Mouse (Mus musculus) midbrain, embryonic 14.5 days (tissue): Measurements from ENCODE around the gene Lrp5. TPM values are rescaled to one million over a fixed set of nuclear protein-coding genes. Genes with fewer than 3 reads are reported as not detected.

Experiments used
- ATAC-seq: fragments of 200-750 bp; cut with Nextera tagmentation; 2 replicates; pipeline ENCODE4 v1.8.0; 2017; ENCODE audit warnings: moderate number of reproducible peaks, moderate library complexity; ENCODE audit not compliant: low FRiP score, low TSS enrichment
- DNase-seq: peaks from one replicate; pipeline ENCODE4 v3.0.0-alpha.2; 2015
- H3K27ac ChIP-seq: fragments of 300-500 bp; sonication (generic); replicated peaks from 2 replicates; pipeline ENCODE4 v1.5.1; 2014; ENCODE audit warnings: mild to moderate bottlenecking, low read depth, low read length, moderate library complexity
- H3K27me3 ChIP-seq: fragments of 300-500 bp; sonication (generic); 2 replicates; pipeline ENCODE4 v1.6.1; 2014; ENCODE audit warnings: low read length, control low read depth, mixed read lengths; ENCODE audit not compliant: control insufficient read depth, insufficient read depth
- H3K36me3 ChIP-seq: fragments of 300-500 bp; sonication (generic); 2 replicates; pipeline ENCODE4 v1.6.1; 2014; ENCODE audit warnings: low read length, control low read depth; ENCODE audit not compliant: control insufficient read depth, insufficient read depth
- H3K4me1 ChIP-seq: fragments of 300-500 bp; sonication (generic); 2 replicates; pipeline ENCODE4 v1.6.1; 2014; ENCODE audit warnings: mild to moderate bottlenecking, antibody characterized with exemption, low read length, control low read depth; ENCODE audit not compliant: control insufficient read depth, insufficient read depth
- H3K4me2 ChIP-seq: fragments of 300-500 bp; sonication (generic); 2 replicates; pipeline ENCODE4 v1.6.1; 2014; ENCODE audit warnings: mild to moderate bottlenecking, low read length, moderate library complexity
- H3K4me3 ChIP-seq: fragments of 300-500 bp; sonication (generic); replicated peaks from 2 replicates; pipeline ENCODE4 v1.5.1; 2014; ENCODE audit warnings: low read depth, low read length
- H3K9ac ChIP-seq: fragments of 300-500 bp; sonication (generic); replicated peaks from 2 replicates; pipeline ENCODE4 v1.6.1; 2014; ENCODE audit warnings: mild to moderate bottlenecking, low read length, moderate library complexity
- H3K9me3 ChIP-seq: fragments of 300-500 bp; sonication (generic); 2 replicates; pipeline ENCODE4 v1.6.1; 2016; ENCODE audit warnings: low read length, control low read depth, mixed read lengths; ENCODE audit not compliant: control insufficient read depth
- WGBS: fragments of 180-500 bp; shearing (Covaris S2); extraction: QIAGEN DNeasy Blood & Tissue Kit; methylation state at CpG from one replicate; pipeline ENCODE4 v1.1.7; 2014; 5-methylcytosine and 5-hydroxymethylcytosine counted together
- polyA plus RNA-seq: library from polyadenylated mRNA; unstranded; fragments of >200 nt; fragmentation: Nextera tagmentation; extraction: Ambion mirVana; gene quantifications from 2 replicates; pipeline ENCODE4 v1.2.1, GENCODE M21; 2014

Lrp5 gene
- polyA plus RNA-seq, 1 experiment from 2014 or later: 1.3 TPM

GRCm38 (mm10) chr19:3577265-3577910, 109.0 kb downstream of the Lrp5 start:
- H3K4me3 ChIP-seq: no peak overlapping the region
- no peaks in the 10 kb centered on the region for H3K27me3 ChIP-seq
- no peak overlapping the region for H3K4me2 ChIP-seq
- H3K4me1 ChIP-seq: peaks cover 19% of the 10 kb centered on the region
- DNase-seq: no peak
- H3K27ac ChIP-seq: no peak overlapping the region
- no peak for ATAC-seq
- H3K9ac ChIP-seq: no peak overlapping the region
- H3K36me3 ChIP-seq: no peaks in the 10 kb centered on the region
- WGBS: 91% methylated on average over 4 of the region's 4 CpGs
- no peaks in the 10 kb centered on the region for H3K9me3 ChIP-seq

GRCm38 (mm10) chr19:3576451-3577264, 109.7 kb downstream of the Lrp5 start:
- H3K9ac ChIP-seq: peak overlapping the region; percentile 36; the same call in 1 of the 2 replicates

GRCm38 (mm10) chr19:3575632-3576384, 110.6 kb downstream of the Lrp5 start, which contains the start of gene Ppp6r3:
TSS of gene Ppp6r3 (minus strand) at chr19:3575749.
- H3K4me3 ChIP-seq: peak within 1 kb of the TSS; percentile 99
- ATAC-seq (peak; percentile 97), DNase-seq (peak; percentile 100)
- peak within 1 kb of the TSS; percentile 96 for H3K27ac ChIP-seq
- peak within 1 kb of the TSS; percentile 82 for H3K9ac ChIP-seq
- peaks cover 19% of the 10 kb centered on the region for H3K4me1 ChIP-seq
- H3K36me3 ChIP-seq: no peaks in the 10 kb centered on the region
- no peaks in the 10 kb centered on the region for H3K27me3 ChIP-seq
- peak within 1 kb of the TSS; percentile 85 for H3K4me2 ChIP-seq
- under 1% methylated on average over 51 of the region's 51 CpGs for WGBS
- H3K9me3 ChIP-seq: no peaks in the 10 kb centered on the region

More at GRCm38 (mm10) chr19:3576451-3577264, 109.7 kb downstream of the Lrp5 start:
- 65% methylated on average over 5 of the region's 5 CpGs for WGBS
- H3K4me3 ChIP-seq: peak overlapping the region; percentile 99
- DNase-seq (peak; percentile 7), ATAC-seq (no peak; the same call in 1 of the 2 replicates)
- peaks cover 19% of the 10 kb centered on the region for H3K4me1 ChIP-seq
- H3K9me3 ChIP-seq: no peaks in the 10 kb centered on the region
- H3K4me2 ChIP-seq: peak overlapping the region; percentile 58
- H3K36me3 ChIP-seq: no peaks in the 10 kb centered on the region
- H3K27ac ChIP-seq: peak overlapping the region; percentile 96
- H3K27me3 ChIP-seq: no peaks in the 10 kb centered on the region

- peaks cover 19% of the 10 kb centered on the region for H3K4me1 ChIP-seq
- peak overlapping the region; percentile 96 for H3K27ac ChIP-seq
- peak overlapping the region; percentile 85 for H3K4me2 ChIP-seq
- H3K4me3 ChIP-seq: peak overlapping the region; percentile 99
- no peaks in the 10 kb centered on the region for H3K9me3 ChIP-seq
- ATAC-seq (peak; percentile 34), DNase-seq (no peak)
- WGBS: under 1% methylated on average over 50 of the region's 50 CpGs
- H3K36me3 ChIP-seq: no peaks in the 10 kb centered on the region
- H3K9ac ChIP-seq: peak overlapping the region; percentile 82
- H3K27me3 ChIP-seq: no peaks in the 10 kb centered on the region
Measured at GRCm38 (mm10) chr19:3575276-3575631, 111.1 kb downstream of the Lrp5 start.

GRCm38 (mm10) chr19:3574593-3575094, 111.7 kb downstream of the Lrp5 start:
- DNase-seq (no peak), ATAC-seq (no peak)
- peaks cover 19% of the 10 kb centered on the region for H3K4me1 ChIP-seq
- 3% methylated on average over 9 of the region's 9 CpGs for WGBS
- H3K27ac ChIP-seq: peak overlapping the region; percentile 96
- peak overlapping the region; percentile 85 for H3K4me2 ChIP-seq
- H3K36me3 ChIP-seq: no peaks in the 10 kb centered on the region
- H3K4me3 ChIP-seq: peak overlapping the region; percentile 99
- no peaks in the 10 kb centered on the region for H3K27me3 ChIP-seq
- no peaks in the 10 kb centered on the region for H3K9me3 ChIP-seq
- peak overlapping the region; percentile 82 for H3K9ac ChIP-seq

GRCm38 (mm10) chr19:3564309-3564708, 122.1 kb downstream of the Lrp5 start:
- Histone ChIP-seq H3K4me2 (no peak overlapping the region), H3K4me3 (no peak overlapping the region), H3K27ac (no peak overlapping the region), H3K9ac (no peak overlapping the region), H3K36me3 (no peaks in the 10 kb centered on the region), H3K9me3 (no peaks in the 10 kb centered on the region), H3K27me3 (no peaks in the 10 kb centered on the region), H3K4me1 (no peaks in the 10 kb centered on the region)
- DNase-seq (no peak), ATAC-seq (no peak)
- 93% methylated on average over 3 of the region's 3 CpGs for WGBS

GRCm38 (mm10) chr19:3562752-3563151, 123.6 kb downstream of the Lrp5 start:
- H3K27me3 ChIP-seq: no peaks in the 10 kb centered on the region
- no peak overlapping the region for H3K27ac ChIP-seq
- H3K9ac ChIP-seq: no peak overlapping the region

GRCm38 (mm10) chr19:3562298-3562697, 124.1 kb downstream of the Lrp5 start:
- 97% methylated on average over 2 of the region's 2 CpGs for WGBS
- Histone ChIP-seq H3K27me3 (no peaks in the 10 kb centered on the region), H3K4me1 (no peaks in the 10 kb centered on the region), H3K27ac (no peak overlapping the region), H3K9ac (no peak overlapping the region), H3K9me3 (no peaks in the 10 kb centered on the region), H3K36me3 (no peaks in the 10 kb centered on the region), H3K4me2 (no peak overlapping the region), H3K4me3 (no peak overlapping the region)
- DNase-seq (no peak), ATAC-seq (no peak)

More at GRCm38 (mm10) chr19:3562752-3563151, 123.6 kb downstream of the Lrp5 start:
- WGBS: 96% methylated on average over 6 of the region's 6 CpGs
- Histone ChIP-seq H3K4me2 (no peak overlapping the region), H3K9me3 (no peaks in the 10 kb centered on the region), H3K4me3 (no peak overlapping the region), H3K36me3 (no peaks in the 10 kb centered on the region), H3K4me1 (no peaks in the 10 kb centered on the region)
- DNase-seq: no peak
- ATAC-seq: no peak
